Mouse (Mus musculus): ENCODE data around the gene Zfp14. TPM values are rescaled to one million over a fixed set of nuclear protein-coding genes. Genes with fewer than 3 reads are reported as not detected.

The Zfp14 gene
- total RNA-seq, 2 experiments from 2014 or later = 2.4 to 3.4 TPM

DNA sequence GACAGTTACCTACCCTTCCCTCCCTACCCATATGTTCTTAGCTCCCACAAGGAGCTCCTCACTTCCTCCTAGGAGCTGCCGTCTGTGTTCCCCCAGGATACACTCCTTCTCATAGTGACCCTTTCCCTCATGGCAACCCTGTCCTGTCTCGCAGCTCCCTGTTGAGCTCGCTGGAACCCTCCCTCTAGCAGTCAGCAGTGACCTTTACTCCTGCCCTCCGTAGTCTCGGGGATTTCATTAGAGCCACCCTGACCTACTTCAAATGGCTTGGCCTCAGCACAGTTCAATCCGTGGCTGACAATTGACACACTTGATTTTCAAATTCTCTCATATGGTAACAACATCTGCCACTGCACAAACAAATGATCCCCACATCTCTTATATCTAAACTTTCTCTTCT lies 20.5 kb downstream of the Zfp14 start:
- no peak for DNase-seq (ENCODE audit: low spot score in 2 of 2)

DNA sequence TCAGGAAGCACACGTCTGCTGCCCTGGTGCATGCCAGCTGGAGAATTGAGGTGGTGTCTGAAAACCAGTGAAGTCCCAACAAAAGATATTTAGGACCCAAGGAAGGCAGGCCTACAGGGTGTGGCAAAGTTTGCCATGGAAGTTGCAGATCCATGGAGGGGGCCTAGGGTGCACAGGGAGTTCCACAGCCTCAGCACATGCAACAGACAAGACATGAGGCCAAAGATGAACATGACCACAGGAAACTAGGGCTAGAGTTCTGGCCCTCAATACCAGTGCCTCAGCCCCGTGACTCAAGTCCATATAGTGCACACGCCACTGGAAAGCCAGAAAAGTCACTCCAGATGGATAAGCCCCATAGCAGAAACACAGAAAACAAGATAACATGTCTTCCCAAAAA lies 22.6 kb downstream of the Zfp14 start:
- no peak for DNase-seq (ENCODE audit: low spot score in 2 of 2)

DNA sequence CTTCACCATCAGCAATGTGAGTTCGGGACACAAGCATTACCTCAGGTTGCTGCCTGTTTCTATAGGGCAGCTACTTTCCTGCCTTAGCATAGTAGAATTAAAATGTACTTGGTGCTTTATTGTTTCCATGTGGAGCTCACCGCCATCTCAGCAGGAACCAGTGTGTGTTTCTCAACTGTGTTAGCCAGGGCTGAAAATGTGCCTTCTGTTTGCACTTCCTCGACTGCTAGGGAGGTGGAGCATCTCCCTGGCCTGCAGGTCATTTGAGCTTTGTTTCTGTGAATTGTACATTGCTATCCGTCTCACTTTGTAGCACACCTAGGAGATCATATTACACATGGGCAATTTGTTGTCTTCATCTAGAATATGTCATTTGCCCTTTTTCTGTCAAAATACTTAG lies 23.8 kb downstream of the Zfp14 start:
- DNase-seq (ENCODE audit: low spot score in 2 of 2) = no peak

DNA sequence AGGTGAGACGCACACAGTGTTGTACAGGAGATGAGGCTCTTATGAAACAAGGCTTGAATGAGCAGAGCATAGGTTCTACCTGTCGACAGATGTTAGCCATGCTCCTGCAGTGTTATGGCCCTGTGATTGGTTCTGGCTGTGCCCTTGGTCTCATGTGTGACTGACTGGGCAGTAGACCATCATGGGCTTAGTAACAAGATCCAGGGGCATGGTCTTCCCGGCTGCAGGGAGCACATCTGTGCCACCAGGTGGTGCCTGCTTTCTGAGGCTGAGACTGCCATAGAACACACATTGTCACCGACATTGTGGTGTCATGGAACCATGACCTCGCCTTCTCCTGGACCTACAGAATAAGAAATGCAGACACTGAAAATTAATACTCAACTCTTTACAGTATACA lies 25.8 kb downstream of the Zfp14 start:
- DNase-seq (ENCODE audit: low spot score in 2 of 2) = no peak

DNA sequence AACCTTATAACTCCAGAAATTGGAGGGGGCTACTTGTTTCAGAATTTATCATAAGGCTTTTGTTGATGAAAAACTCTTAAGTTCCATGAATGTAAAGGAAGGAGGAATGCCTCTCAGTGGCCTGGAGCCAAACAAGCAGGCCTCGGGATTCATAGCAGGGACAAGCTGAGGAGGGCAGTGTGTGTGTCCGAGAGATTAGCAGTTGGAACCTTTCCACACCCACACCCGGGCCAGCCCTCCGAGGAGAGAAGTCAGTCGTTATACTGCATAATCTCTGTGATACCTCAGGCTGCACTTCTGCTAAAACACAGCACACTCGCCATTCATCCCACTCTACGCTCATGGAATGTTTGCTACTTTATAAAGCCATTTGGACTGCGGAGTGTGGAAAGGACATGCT lies 27.4 kb downstream of the Zfp14 start:
- DNase-seq (ENCODE audit: low spot score in 2 of 2) = no peak

DNA sequence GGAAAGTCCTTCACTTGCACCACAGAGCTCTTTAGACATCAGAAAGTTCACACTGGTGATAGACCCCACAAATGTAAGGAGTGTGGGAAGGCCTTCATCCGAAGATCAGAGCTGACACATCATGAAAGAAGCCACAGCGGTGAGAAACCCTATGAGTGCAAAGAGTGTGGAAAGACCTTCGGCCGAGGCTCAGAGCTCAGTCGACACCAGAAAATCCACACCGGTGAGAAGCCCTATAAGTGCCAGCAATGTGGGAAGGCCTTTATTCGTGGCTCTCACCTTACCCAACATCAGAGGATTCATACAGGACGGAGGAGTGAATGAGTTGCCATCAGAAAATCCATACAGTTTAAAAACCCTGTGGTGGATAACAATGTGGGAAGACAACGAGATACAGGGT lies 27.9 kb downstream of the Zfp14 start:
- DNase-seq (ENCODE audit: low spot score in 2 of 2) = no peak

DNA sequence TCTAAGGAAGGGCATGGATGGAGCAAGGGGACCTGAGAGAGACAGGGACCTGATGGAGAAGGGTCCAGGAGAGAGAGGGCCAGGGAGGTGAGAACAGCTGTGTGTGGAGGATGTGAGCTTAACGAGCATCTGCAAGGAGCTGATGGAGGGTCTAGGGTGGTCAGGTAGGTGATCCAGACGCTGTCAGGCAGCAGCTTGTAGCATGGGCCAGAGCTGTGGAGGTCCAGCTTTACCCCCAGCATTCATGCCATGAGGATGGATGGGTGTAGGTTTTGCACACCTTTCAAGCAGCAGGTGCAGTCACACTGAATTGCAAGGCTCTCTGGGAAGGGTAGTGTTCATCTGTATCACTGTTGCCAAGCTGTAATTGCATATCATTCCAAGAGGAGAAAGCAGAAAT lies 31.6 kb downstream of the Zfp14 start:
- DNase-seq (ENCODE audit: low spot score in 2 of 2) = no peak

DNA sequence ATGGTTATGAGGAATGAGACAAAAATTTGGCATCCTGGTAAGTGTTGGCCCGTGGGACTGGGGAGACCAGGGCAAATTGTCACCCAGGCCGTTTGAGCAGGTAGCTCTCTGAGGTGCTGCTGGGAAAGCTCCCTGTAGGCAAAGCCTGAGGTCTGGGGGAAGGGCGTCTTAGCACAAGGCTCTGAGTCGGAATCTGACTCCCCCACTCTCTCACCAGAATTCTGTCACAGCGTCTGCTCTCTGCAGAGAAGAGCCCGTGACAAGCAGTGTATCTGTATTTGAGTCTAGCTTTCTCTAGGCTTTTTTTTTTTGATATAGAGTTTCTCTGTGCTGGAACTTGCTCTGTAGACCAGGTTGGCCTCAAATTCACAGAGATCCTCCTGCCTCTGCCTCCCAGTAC lies 34.0 kb downstream of the Zfp14 start:
- DNase-seq (ENCODE audit: low spot score in 2 of 2) = no peak

DNA sequence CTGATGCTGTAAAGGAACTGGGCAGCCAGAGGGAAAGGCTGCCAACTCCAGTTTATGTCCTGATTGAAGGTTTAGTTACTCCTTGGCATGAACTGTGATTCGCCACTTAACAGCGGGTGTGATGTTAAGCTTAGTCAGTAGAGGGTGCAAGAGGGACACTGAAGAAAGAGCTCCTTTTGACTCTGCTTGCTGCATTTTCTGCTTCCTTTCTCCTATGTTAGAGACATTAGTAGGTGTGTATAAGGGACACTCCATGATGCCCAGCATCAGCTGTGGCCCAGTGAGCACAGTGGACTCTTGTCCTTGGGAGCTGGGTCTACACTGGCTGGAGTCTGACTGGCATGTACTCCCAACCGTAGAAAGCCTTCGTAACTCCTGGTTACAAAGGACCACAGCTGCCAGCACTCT lies 38.2 kb downstream of the Zfp14 start:
- peak in 1 of 2 experiments; percentile 48 for DNase-seq (ENCODE audit: low spot score in 2 of 2)

DNA sequence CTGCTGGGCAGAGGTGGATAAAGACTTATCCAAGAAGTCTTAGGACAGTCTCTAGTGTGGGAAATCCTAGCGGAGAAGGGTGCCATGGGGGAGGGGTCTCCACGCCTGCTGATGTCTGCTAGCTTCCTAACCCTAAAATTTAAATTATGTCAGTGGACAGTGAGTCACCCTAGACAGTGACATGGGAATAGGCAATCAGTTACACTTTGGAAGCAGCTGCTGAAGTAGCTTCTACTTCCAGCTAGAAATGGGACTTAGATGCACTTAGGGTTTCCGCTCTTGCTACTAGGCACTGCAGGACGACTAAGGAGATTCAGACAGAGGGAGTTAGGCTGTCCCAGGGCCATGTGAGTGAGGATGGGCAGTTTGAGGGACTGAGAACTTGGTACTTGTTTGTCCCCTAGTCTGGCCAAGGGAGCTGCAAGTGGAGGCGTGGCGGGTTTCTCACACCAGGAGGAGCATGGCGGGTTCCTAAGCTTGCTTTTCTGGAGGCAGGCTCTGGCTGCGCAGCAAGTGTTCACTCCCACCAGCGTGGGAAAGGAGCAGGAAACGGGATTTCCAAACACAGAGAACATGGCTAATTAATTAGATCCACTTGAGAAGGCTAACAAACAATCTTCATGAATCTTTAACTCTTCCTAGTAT lies 40.5 kb downstream of the Zfp14 start:
- DNase-seq (ENCODE audit: low spot score in 2 of 2) = peak in 1 of 2 experiments; percentile 27

DNA sequence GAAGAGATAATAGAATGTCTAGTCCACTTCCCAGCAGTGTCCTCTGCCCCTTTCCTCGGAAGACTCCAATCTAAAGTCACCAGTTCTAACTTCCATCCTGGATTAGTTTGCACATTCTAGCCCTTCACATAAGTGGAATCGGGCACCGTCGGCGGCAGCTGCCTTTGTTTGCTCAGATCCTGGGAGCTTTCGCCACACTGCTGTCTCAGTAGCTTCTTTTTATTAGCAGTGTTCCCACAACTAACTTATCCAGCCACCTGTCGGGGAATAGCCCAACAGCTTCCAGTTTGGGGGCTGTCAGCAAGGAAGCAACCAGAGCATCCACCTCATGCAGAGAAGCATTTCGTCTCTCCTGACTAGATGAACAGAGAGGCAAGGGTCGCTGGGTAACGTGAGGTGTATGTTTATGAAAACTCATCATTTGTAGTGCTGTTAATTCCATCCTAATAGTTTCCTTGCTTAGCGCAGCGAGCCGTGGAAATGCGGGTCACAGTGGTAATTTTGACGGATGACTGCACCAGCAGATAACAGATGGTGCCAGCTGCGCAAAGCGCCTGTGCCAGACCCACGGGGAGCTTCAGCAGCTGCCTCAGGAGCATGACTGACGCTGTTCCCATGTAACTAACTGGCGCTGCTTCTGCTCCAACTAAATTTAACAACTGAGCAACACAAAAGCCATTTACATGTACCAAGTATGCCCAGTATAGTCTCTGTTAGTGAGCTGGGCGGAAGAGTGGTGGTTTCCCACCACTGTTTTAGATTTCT lies 41.7 kb downstream of the Zfp14 start:
- DNase-seq (ENCODE audit: low spot score in 2 of 2) = peak in 1 of 2 experiments; percentile 74

DNA sequence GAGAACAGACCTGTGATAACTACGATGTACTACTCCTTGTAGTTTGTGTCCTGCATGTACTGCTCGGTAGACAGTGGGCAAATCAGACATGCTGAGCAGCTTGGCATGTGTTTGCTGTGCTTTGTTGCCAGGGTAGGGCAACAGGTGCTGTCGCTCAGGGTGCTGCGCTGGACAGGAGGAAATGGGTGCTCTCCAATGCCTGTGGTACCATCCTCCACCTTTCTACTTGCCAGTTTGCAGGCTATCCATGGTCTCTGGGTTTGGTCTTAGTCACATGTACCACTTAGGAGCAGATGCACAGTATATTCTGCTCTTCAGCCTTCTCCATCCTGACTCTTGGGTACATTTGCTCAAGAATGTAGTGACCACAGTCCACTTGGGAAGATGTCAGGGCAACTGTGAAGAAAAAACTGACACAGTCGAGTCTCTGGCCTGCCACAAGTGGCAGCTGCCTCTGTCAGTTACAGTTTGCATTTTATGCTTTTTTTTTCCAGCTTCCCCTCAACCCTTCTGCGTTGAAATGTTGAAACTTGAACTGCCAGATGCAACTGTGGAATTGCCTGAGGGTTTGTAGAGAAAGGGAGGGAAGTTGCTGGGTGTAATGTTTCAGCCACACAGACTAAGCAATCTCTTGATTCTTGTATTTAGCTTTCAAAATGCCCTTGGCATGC lies 43.0 kb downstream of the Zfp14 start:
- DNase-seq (ENCODE audit: low spot score in 2 of 2) = peak in 1 of 2 experiments; percentile 33

DNA sequence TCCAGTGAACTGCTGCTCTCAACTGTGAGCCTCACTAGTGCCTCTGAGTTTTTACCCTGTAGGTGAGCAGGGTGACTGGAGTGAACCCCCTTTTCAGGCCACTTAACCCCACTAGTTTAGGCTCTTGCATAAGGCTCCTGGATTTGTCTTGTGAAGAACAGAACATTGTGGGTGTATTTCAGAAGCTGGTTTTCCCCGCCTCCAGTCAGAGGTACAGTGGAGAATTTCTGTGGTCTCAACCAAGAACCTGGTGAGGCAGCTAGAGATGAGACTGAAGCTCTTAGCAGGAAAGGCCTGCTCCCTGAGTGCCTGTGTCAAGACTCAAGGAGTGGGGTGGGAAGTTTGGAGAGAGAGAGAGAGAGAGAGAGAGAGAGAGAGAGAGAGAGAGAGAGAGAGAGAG lies 43.6 kb downstream of the Zfp14 start:
- DNase-seq (ENCODE audit: low spot score in 2 of 2) = no peak

DNA sequence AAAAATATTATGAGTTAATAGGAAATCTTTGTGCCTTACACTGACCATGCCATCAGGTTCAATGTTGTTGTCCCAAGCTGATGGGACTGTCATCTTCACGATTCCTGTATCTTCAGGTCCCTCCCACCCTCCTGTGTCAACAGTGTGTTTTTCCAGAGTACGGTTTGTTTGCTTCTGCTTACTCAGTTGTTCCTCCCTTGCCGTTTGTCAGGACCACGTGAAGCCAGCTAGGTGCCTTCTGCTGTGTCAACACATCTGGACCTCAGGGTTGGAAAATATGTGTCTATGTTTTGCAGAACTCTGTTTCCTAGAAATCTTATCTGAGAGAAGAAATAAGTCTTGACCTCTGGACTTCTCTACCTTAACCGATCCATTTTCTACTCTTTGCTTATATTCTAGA lies 50.6 kb downstream of the Zfp14 start:
- DNase-seq (ENCODE audit: low spot score in 2 of 2) = no peak

DNA sequence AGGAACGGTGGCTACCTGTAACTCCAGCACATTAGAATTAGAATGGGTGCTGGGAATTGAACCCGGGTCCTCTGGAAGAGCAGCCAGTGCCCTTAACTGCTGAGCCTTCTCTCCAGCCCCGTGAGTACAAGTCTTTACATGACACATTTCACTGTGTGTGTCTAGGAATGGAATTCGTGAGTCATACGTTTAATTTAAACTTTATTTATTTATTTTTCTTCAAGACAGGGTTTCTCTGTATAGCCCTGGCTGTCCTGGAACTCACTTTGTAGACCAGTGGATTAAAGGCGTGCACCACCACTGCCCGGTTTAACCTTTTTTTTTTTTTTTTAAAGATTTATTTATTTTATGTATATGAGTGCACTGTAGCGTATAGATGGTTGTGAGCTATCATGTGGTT lies 56.0 kb downstream of the Zfp14 start:
- DNase-seq (ENCODE audit: low spot score in 2 of 2) = no peak

DNA sequence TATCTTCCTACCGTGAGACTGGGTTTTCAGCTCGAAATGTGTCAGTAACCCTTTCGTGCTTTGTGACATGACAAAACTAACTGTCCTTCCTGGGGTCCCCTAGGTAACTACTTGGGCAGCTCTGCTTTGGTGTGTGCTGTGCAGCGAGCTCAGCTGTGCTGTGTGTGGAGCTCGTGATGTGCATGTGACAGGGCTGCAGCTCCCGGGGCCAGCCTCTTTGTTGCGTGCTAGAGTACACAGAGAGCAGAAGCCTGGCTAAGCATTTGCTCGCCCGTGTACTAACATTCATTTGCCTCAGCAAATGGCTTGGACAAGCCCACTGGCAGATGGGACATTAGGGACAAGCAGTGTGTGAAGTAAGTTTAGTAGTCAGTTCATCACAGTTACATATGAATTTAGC lies 57.8 kb downstream of the Zfp14 start:
- DNase-seq (ENCODE audit: low spot score in 2 of 2) = no peak

DNA sequence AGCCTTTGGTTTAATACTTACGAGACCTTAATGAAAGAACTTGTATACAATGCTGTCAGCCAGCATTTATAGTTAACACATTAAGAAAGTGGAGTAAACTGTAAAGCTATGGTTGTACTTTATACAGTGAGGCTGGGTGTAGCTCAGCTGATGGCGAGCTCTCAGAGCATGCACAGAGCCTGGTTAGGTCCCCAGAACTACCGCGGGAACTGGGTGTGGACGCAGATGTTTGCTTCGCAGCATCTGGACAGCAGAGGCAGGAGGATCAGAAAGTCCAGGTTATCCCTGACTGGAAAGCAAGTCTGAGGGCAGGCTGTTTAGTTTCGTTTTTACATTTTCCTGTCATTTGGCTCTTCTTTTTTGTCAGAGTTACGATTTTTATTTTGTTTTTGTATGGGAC lies 58.5 kb downstream of the Zfp14 start:
- DNase-seq (ENCODE audit: low spot score in 2 of 2) = no peak

DNA sequence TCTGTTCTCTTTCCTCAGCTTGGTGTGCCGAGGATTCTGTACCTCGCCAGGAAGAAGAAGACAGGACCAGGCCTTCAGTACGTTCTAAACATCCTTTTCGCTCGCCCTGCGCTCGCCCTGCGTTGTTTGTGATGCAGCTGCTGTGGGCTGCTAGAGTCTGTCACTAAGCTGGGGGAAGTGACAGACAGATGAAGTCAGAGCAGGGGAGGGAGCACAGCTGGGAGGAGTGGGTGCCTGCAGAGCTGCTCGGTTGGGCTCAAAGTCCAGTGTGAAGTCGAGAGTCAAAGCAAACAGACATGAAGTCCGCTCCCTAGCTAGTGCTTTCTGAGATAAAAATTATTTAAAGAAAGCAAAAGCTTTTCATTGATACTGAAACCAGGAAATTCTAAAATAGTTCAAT lies 62.1 kb downstream of the Zfp14 start:
- peak in 1 of 2 experiments; percentile 24 for DNase-seq (ENCODE audit: low spot score in 2 of 2)

DNA sequence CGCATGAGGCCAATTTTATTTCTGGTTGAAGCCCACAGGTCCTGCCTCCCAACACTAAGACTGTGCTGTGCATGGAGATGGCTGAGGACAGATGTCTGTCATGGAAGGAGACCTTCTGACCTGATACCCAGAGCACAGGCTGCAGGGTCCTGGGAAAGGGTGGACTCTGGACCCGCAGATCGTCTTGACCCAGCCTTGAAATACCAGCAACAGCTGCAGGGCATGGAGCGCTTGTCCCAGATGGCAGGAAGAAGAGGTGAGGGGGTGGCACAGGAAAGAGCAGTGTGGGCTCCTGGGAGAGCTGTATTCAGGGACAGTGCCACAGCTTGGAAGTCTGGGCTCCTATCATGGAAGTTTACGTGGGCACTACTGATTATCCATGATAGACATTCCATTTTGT lies 63.6 kb downstream of the Zfp14 start:
- DNase-seq (ENCODE audit: low spot score in 2 of 2) = no peak

All from gastrocnemius, postnatal 4 days (tissue).